Comparison of ENCODE assay signal across 12 mouse cellular contexts in the genomic region with DNA sequence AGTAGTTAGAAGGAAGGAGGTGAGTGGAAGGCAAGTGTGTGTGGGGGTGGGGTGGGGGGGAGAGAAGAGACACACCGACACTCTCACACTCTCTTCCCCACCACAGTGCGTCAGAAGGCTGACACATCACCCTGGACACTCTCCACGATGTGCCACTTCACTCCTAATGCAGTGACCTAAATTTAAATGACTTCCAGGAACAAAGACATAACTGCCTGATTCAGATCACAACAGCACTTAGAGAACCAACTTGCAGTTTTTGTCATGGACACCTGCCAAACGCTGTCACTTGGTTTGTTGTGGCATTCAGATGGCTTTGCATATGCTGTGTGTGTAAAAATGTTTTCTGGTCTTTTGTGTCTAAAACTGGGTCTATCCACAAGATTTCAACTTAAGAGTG. TPM values are rescaled to one million over a fixed set of nuclear protein-coding genes. Genes with fewer than 3 reads are reported as not detected.
DNase-seq lines count a peak whose midpoint lies in the region; ATAC-seq lines count a peak whose summit lies in the region.
"Had no signal": no experiment of that assay in that cellular context is flagged by ENCODE, and none has a peak within 500 bp of the region (broad histone marks: within the 10 kb centered on the region; RNA-seq: fewer than 3 reads in every experiment).

No protein-coding gene starts in this region.

- DNase-seq in left cerebral cortex, adult 18-20 months (ENCODE audit: low spot score in 2 of 2), result peak; percentile 50 to 67
- DNase-seq in left cerebral cortex, adult 11 months (ENCODE audit: low spot score), result no peak
- peak; percentile 13 to 69 for DNase-seq in frontal cortex, adult 2 months (ENCODE audit: extremely low spot score in 1 of 2, low spot score in 1 of 2)
- DNase-seq in left cerebral cortex, postnatal 10 days (ENCODE audit: extremely low spot score in 1 of 2, low spot score in 2 of 2), result peak; percentile 35 to 45
- peak; percentile 48 for DNase-seq in right cerebral cortex, postnatal 4 days
- DNase-seq in cerebellum, adult 11 months, result no peak
- DNase-seq: heart, adult 18-20 months; heart, postnatal 4 days; kidney, adult 9 months; midbrain, embryonic 14.5 days; thymus, postnatal 14 days had no signal

- no peak for ATAC-seq in megakaryocyte, adult 5-6 weeks (ENCODE audit: poor library complexity, severe bottlenecking)

- intact Hi-C loops in left cerebral cortex, postnatal 10 days (cut with DNase I), result no loop called here

RNA-seq across cellular contexts. Expression of gene Zc3h12c, which starts 34.8 kb away (rescaled TPM):
- 10 to 100 TPM; 12.8 to 18.3 TPM for total RNA-seq in left cerebral cortex, adult 18-20 months (2021)
- 5.8 and 6.4 TPM in 2 replicates for polyA plus RNA-seq in frontal cortex, adult 2 months (2012; rRNA removed)
- total RNA-seq in left cerebral cortex, postnatal 10 days (2021), result 10 to 100 TPM; 10.7 to 11.8 TPM
- 3.2 and 5.0 TPM in 2 replicates for total RNA-seq in megakaryocyte, adult 5-6 weeks (2015)
- 4.0 and 4.3 TPM in 2 replicates for total RNA-seq in megakaryocyte, adult 5-6 weeks (2017)

Comparison
In these comparisons a context has a peak if more than half of its experiments do, and no peak if none do; other contexts are left out.
1. DNase-seq: peak in left cerebral cortex, adult 18-20 months (2 of 2), frontal cortex, adult 2 months (2 of 2), left cerebral cortex, postnatal 10 days (2 of 2) and right cerebral cortex, postnatal 4 days (single experiment); none in left cerebral cortex, adult 11 months (single experiment) and cerebellum, adult 11 months (single experiment).